Mouse (Mus musculus) embryonic facial prominence, embryonic 11.5 days (tissue): Measurements from ENCODE around the gene Tspan15. TPM values are rescaled to one million over a fixed set of nuclear protein-coding genes. Genes with fewer than 3 reads are reported as not detected.

Source experiments
- ATAC-seq: fragments of 200-750 bp; cut with Nextera tagmentation; replicated peaks from 2 replicates; pipeline ENCODE4 v1.8.0; 2017; ENCODE audit warnings: low read depth; ENCODE audit not compliant: insufficient number of reproducible peaks, low FRiP score, low TSS enrichment
- DNase-seq: peaks from one replicate; pipeline ENCODE4 v3.0.0-alpha.2; 2015; ENCODE audit warnings: low spot score
- H3K27ac ChIP-seq: fragments of 300-500 bp; sonication (generic); replicated peaks from 2 replicates; pipeline ENCODE4 v1.5.1; 2014; ENCODE audit warnings: mild to moderate bottlenecking, low read depth, low read length, control low read depth
- H3K27me3 ChIP-seq: fragments of 300-500 bp; sonication (generic); 2 replicates; pipeline ENCODE4 v1.6.1; 2014; ENCODE audit warnings: mild to moderate bottlenecking, low read length, moderate library complexity, mixed read lengths; ENCODE audit not compliant: control insufficient read depth, insufficient read depth
- H3K36me3 ChIP-seq: fragments of 300-500 bp; sonication (generic); replicated peaks from 2 replicates; pipeline ENCODE4 v1.6.1; 2014; ENCODE audit warnings: low read depth, mild to moderate bottlenecking, low read length, moderate library complexity, mixed read lengths; ENCODE audit not compliant: control insufficient read depth, insufficient read depth
- H3K4me1 ChIP-seq: fragments of 300-500 bp; sonication (generic); 2 replicates; pipeline ENCODE4 v1.6.1; 2014; ENCODE audit warnings: low read length, mixed read lengths; ENCODE audit not compliant: control insufficient read depth, insufficient read depth
- H3K4me2 ChIP-seq: fragments of 300-500 bp; sonication (generic); 2 replicates; pipeline ENCODE4 v1.6.1; 2014; ENCODE audit warnings: low read depth, mild to moderate bottlenecking, control low read depth, low read length, moderate library complexity
- H3K4me3 ChIP-seq: fragments of 300-500 bp; sonication (generic); 2 replicates; pipeline ENCODE4 v1.5.1; 2014; ENCODE audit warnings: low read depth, low read length, control low read depth
- H3K9ac ChIP-seq: fragments of 300-500 bp; sonication (generic); replicated peaks from 2 replicates; pipeline ENCODE4 v1.6.1; 2014; ENCODE audit warnings: mild to moderate bottlenecking, control low read depth, low read length
- H3K9me3 ChIP-seq: fragments of 300-500 bp; sonication (generic); replicated peaks from 2 replicates; pipeline ENCODE4 v1.6.1; 2016; ENCODE audit warnings: mild to moderate bottlenecking, low read length, inconsistent platforms, mixed read lengths; ENCODE audit not compliant: control insufficient read depth
- WGBS: fragments of 180-500 bp; shearing (Covaris S2); extraction: QIAGEN DNeasy Blood & Tissue Kit; methylation state at CpG from one replicate; pipeline ENCODE4 v1.1.7; 2014; 5-methylcytosine and 5-hydroxymethylcytosine counted together
- polyA plus RNA-seq: library from polyadenylated mRNA; unstranded; fragments of >200 nt; fragmentation: Nextera tagmentation; extraction: Ambion mirVana; gene quantifications from 2 replicates; pipeline ENCODE4 v1.2.1, GENCODE M21; 2014

The Tspan15 gene
- polyA plus RNA-seq, 1 experiment from 2014 or later = 12.2 TPM

DNA sequence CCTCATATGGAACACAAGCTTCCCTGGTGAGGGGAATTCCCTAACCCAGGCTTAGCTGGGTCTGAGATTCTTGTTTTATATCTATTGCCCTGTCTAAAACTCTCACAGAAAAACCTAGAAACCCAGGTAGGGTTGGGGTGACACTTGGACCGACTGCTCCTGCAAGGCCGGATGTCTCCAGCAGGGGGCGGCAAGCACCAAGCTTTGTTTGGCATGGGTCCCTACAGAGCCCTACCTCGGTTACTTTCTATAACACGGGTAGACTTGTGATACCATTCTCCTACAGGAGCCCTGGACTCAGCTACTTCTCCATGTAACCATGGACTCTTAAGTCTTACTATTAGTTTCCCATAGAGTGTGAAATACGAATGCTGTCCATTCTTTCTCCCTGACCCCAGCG is 44.2 kb downstream of the Tspan15 start:
- Histone ChIP-seq H3K27me3 (no peaks in the 10 kb centered on the region), H3K9ac (no peak overlapping the region), H3K36me3 (no peaks in the 10 kb centered on the region), H3K4me2 (no peak overlapping the region), H3K4me3 (no peak overlapping the region), H3K27ac (no peak overlapping the region), H3K9me3 (no peaks in the 10 kb centered on the region), H3K4me1 (no peaks in the 10 kb centered on the region)
- 22% methylated on average over 7 of the region's 7 CpGs for WGBS
- ATAC-seq = peak; percentile 47; the same call in 1 of the 2 replicates
- peak; percentile 82 for DNase-seq

DNA sequence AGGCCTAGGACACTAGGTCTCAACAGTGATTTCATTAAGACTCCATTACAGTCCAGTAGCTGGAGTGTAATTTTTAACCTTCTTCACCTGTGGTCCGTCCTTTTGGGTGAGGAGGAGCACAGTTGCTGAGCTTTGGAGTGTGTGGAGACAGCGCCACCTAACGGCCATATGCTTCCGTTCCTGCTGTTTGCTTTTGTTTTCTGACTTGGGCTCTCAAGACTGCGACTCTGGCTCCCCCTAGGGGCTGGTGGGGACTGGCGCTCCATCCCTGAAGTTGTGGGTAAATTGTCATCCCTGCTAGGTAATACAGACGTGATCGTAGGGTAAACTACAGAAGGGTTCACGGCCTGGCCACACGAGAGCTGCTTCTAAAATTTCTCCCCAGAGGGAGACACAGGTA is 48.0 kb downstream of the Tspan15 start:
- Histone ChIP-seq H3K27ac (no peak overlapping the region), H3K36me3 (no peaks in the 10 kb centered on the region), H3K27me3 (no peaks in the 10 kb centered on the region), H3K4me3 (no peak overlapping the region), H3K9me3 (no peaks in the 10 kb centered on the region), H3K9ac (no peak overlapping the region), H3K4me1 (no peaks in the 10 kb centered on the region), H3K4me2 (no peak overlapping the region)
- DNase-seq = peak; percentile 98
- ATAC-seq = 0 out of 2 replicates have a peak, but pooled peaks have one; percentile 31
- WGBS = 4% methylated on average over 10 of the region's 10 CpGs

DNA sequence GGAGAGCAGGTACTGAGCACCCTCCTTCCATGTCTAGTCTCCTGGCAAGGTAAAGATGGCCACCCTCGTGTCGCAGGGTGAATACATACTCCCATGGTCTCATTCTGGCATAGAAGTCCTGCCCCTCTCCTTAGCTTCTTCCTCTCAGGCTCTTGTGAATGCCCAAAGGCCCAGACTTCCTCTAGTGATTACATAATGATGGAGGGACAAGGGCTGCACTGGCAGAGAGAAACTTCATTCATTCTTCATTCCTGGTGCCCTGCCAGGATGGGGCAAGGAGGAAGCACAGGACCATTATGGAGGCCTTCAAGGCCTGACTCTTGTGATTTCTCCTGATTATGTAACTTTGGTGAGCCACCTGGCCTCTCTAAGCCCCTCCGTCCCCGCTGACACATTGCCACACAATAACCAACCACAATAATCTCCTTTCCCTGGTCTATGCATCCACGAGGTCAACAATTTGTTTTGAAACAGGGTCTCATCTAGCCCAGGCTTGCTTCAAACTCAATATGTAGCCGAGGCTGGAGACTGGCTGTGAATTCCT is 48.5 kb downstream of the Tspan15 start:
- Histone ChIP-seq H3K27me3 (no peaks in the 10 kb centered on the region), H3K4me2 (no peak overlapping the region), H3K9me3 (no peaks in the 10 kb centered on the region), H3K4me3 (no peak overlapping the region), H3K4me1 (no peaks in the 10 kb centered on the region), H3K27ac (no peak overlapping the region), H3K9ac (no peak overlapping the region), H3K36me3 (no peaks in the 10 kb centered on the region)
- 68% methylated on average over 6 of the region's 6 CpGs for WGBS
- DNase-seq (no peak), ATAC-seq (no peak)

DNA sequence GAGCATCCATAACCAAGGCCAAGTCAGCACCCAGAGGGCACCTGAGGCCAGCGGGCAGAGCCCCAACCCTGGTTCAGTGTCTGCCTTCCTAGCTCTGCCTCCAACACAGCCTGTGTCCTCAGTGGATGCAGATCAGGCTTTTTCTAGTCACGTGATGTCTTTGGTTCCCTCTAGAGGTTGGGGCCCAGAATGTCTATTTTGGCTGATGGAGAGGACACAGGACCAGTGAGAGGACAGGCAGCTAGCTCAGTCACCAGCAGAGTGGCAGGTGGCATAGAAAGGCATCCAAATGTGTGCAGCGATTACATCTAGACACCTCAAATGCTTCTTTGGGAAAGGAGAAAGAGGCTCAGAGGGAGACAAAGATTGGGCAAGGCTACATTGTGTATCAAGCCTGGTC is 49.4 kb downstream of the Tspan15 start:
- H3K4me1 ChIP-seq = no peaks in the 10 kb centered on the region
- H3K27me3 ChIP-seq = no peaks in the 10 kb centered on the region
- H3K36me3 ChIP-seq = no peaks in the 10 kb centered on the region
- no peak overlapping the region for H3K27ac ChIP-seq
- no peaks in the 10 kb centered on the region for H3K9me3 ChIP-seq
- H3K4me2 ChIP-seq = no peak overlapping the region
- H3K9ac ChIP-seq = no peak overlapping the region
- no peak overlapping the region for H3K4me3 ChIP-seq
- no peak for DNase-seq
- ATAC-seq = no peak
- WGBS = 38% methylated on average over 3 of the region's 3 CpGs

DNA sequence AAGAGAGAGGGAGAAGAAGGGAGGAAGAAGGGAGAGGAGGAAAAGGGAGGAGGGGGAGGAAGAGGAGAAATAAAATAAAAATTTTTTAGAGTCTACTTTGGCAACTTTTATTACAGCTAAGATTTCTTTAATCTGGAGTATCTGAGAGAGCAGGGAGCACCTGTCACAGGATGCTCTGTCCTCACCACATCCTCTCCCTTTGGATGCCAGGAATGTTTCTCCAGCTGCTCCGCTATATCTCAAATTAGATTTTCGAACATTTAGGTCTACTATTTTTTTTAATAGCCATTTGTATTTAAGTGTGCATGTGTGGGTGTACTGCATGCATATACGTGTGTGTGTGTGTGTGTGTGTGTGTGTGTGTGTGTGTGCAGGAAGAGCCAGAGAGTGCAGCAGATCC is 51.1 kb downstream of the Tspan15 start:
- DNase-seq (no peak), ATAC-seq (no peak)
- WGBS = 89% methylated on average over 3 of the region's 3 CpGs
- Histone ChIP-seq H3K9ac (no peak overlapping the region), H3K27ac (no peak overlapping the region), H3K36me3 (no peaks in the 10 kb centered on the region), H3K4me1 (no peaks in the 10 kb centered on the region), H3K4me2 (no peak overlapping the region), H3K4me3 (no peak overlapping the region), H3K27me3 (no peaks in the 10 kb centered on the region), H3K9me3 (no peaks in the 10 kb centered on the region)

DNA sequence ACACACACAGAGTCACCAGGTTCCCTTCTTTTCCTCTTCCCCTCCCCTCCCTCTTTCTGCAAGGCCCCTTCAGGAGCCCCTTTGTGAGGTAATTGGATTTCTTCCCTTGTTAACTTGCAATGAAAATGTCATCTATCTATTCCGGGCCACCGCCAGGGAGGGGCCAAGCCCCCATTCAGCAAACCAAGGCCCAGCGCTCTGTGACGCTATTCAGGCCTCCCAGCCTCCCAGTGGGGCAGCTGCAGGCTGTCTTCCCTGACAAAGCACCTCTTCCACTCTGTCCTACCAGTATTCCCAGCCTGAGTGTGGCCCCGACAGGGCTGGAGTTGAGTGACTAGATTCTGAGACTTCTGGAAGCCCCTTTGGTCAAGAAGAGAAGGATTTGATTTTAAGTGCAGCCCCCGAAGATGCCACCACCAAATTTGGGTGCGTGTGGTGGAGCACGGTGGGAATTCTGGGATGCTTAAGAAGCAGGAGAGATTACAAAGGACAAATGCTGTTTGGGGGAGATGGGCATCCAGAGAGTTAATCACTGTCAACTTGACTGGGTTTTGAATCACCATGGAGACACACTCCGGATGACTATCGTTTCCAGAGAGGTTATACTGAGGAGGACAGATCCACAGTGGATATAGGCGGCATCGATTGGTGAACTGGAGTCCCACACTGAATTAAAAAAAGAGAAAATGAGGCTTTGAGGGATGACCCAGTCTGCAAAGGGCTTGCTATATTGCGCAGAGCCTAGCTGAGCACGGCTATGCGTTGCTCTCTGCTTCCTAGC is 56.3 kb downstream of the Tspan15 start:
- peaks cover 5% of the 10 kb centered on the region for H3K4me1 ChIP-seq
- H3K27ac ChIP-seq = no peak overlapping the region
- no peak overlapping the region for H3K4me2 ChIP-seq
- no peak overlapping the region for H3K4me3 ChIP-seq
- ATAC-seq = peak; percentile 77
- no peaks in the 10 kb centered on the region for H3K9me3 ChIP-seq
- H3K9ac ChIP-seq = no peak overlapping the region
- peak; percentile 21 for DNase-seq
- H3K27me3 ChIP-seq = no peaks in the 10 kb centered on the region
- 33% methylated on average over 15 of the region's 15 CpGs for WGBS
- no peaks in the 10 kb centered on the region for H3K36me3 ChIP-seq

DNA sequence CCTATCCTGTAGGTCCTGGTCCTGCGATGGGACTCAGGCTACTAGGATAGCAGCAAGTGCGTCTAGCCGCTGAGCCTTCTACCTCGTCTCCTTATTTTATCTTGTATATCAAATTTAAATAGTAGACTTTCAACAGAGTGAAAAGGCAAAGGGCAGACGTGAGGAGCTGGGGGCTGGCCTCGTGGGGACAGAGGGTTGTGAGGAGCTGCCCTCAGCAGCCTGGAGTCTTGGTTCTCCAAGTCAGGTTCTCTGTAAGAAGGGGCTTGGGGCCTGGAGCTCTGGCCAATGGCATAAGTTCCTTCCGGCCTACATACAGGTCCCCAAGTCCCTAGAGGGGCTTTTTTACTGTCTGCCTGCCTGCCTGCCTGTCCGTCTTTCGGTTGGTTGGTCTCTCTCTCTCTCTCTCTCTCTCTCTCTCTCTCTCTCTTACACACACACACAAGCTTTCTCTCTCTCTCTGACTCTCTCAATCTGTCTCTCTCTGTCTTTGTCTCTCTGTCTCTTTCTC is 57.1 kb downstream of the Tspan15 start:
- WGBS = 22% methylated on average over 7 of the region's 9 CpGs
- H3K4me2 ChIP-seq = no peak overlapping the region
- DNase-seq = peak; percentile 19
- H3K36me3 ChIP-seq = no peaks in the 10 kb centered on the region
- no peak overlapping the region for H3K27ac ChIP-seq
- peaks cover 5% of the 10 kb centered on the region for H3K4me1 ChIP-seq
- H3K9me3 ChIP-seq = no peaks in the 10 kb centered on the region
- ATAC-seq = no peak
- no peak overlapping the region; the same call in 1 of the 2 replicates for H3K9ac ChIP-seq
- no peaks in the 10 kb centered on the region for H3K27me3 ChIP-seq
- H3K4me3 ChIP-seq = no peak overlapping the region

DNA sequence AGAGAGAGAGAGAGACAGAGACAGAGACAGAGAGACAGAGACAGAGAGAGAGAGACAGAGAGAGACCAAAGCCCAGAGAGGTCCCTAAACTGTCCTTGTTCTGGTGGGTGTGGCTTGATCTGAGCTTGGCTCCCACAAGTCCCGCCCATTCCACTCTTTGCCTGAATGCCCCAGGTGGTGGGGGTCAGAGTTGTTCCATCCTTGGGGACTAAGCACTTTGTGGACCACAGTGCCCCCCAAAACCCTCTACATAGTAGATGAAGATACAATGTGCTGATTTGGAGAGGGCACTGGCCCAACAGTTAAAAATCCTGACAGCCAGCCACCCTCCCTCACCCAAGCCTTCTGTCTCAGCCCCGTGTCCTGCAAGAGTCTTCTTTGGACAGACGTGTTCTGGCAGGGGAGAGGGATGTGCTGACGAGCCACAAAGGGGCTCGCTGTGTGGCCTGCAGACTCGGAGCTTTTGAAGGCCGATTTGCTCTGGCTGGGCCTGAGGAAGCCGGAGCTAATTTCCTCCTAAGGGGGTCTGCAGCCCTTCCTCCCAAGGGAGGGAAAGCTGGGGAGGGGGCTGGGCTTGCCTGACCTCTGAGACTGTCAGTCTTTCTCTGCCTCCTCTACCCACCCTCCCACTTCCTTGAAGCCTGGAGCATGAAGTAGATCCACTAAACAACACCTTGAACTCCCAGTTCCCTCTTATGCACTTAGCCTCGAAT is 58.1 kb downstream of the Tspan15 start:
- no peaks in the 10 kb centered on the region for H3K9me3 ChIP-seq
- H3K4me1 ChIP-seq = peaks cover 5% of the 10 kb centered on the region
- 1% methylated on average over 9 of the region's 9 CpGs for WGBS
- ATAC-seq (peak; percentile 73; the same call in 1 of the 2 replicates), DNase-seq (peak; percentile 56)
- H3K27ac ChIP-seq = no peak overlapping the region
- no peak overlapping the region for H3K9ac ChIP-seq
- no peak overlapping the region; the same call in 1 of the 2 replicates for H3K4me2 ChIP-seq
- H3K27me3 ChIP-seq = no peaks in the 10 kb centered on the region
- H3K36me3 ChIP-seq = no peaks in the 10 kb centered on the region
- no peak overlapping the region for H3K4me3 ChIP-seq
